Mouse (Mus musculus) CH12.LX (cell line): Measurements from ENCODE around the gene Vwf. TPM values are rescaled to one million over a fixed set of nuclear protein-coding genes. Genes with fewer than 3 reads are reported as not detected.

Experiments
- DNase-seq: peaks from one replicate; pipeline ENCODE4 v3.0.0-alpha.2; 2013; ENCODE audit errors: extremely low read depth
- H3K27ac ChIP-seq: 2 replicates; pipeline ENCODE4 v1.5.1; 2012; ENCODE audit warnings: low read depth, mild to moderate bottlenecking, control low read depth, moderate library complexity; ENCODE audit not compliant: insufficient read depth
- H3K27me3 ChIP-seq: replicated peaks from 2 replicates; pipeline ENCODE3; 2012; ENCODE audit warnings: inconsistent platforms
- H3K36me3 ChIP-seq, 2 experiments: replicated peaks in 1 of 2; 2 replicates each; pipeline versions ENCODE3 to v1.6.1; 2012; ENCODE audit warnings: inconsistent platforms in 1 of 2, low read length in 1 of 2, mild to moderate bottlenecking in 1 of 2, mixed read lengths in 1 of 2, moderate library complexity in 1 of 2; ENCODE audit not compliant: control insufficient read depth in 1 of 2, insufficient read depth in 1 of 2
- H3K4me1 ChIP-seq, 2 experiments: 2 replicates each; pipeline ENCODE4 v1.6.1; 2012; ENCODE audit warnings: inconsistent platforms in 1 of 2, moderate library complexity in 1 of 2; ENCODE audit not compliant: insufficient read depth in 2 of 2, control insufficient read depth in 1 of 2
- H3K4me2 ChIP-seq: 2 replicates; pipeline ENCODE4 v1.6.1; 2012; ENCODE audit warnings: low read depth, mild to moderate bottlenecking, control low read depth; ENCODE audit not compliant: poor library complexity, insufficient read depth, severe bottlenecking
- H3K4me3 ChIP-seq, 3 experiments: fragments of 150-350 bp in 1 of 3; sonication (generic) in 1 of 3; replicated peaks in 1 of 3; 2 replicates each; pipeline versions ENCODE3 to v1.5.1; 2011 to 2012; ENCODE audit warnings: low read depth in 2 of 3, low read length in 2 of 3, mild to moderate bottlenecking in 2 of 3, moderate library complexity in 2 of 3, control low read depth in 1 of 3, improper control_type of control experiment in 1 of 3, inconsistent platforms in 1 of 3, mixed read lengths in 1 of 3; ENCODE audit not compliant: poor library complexity in 1 of 3
- H3K79me2 ChIP-seq: replicated peaks from 2 replicates; pipeline ENCODE4 v1.6.1; 2012; ENCODE audit warnings: mild to moderate bottlenecking, moderate library complexity; ENCODE audit not compliant: control insufficient read depth, poor library complexity, insufficient read depth, severe bottlenecking; ENCODE audit errors: extremely low read depth
- H3K9ac ChIP-seq: 2 replicates; pipeline ENCODE4 v1.6.1; 2012; ENCODE audit warnings: low read depth, mild to moderate bottlenecking, control low read depth, moderate library complexity; ENCODE audit not compliant: insufficient read depth
- H3K9me3 ChIP-seq: replicated peaks from 2 replicates; pipeline ENCODE3; 2012; ENCODE audit warnings: low read length, inconsistent platforms, mixed read lengths
- CHD2 ChIP-seq: IDR thresholded peaks from 2 replicates; pipeline ENCODE4 v1.6.1; 2011; ENCODE audit warnings: low read length, improper control_type of control experiment
- CTCF ChIP-seq, 2 experiments: IDR thresholded peaks in 1 of 2; conservative IDR thresholded peaks in 1 of 2; 2 replicates each; pipeline ENCODE4 v1.5.1; 2011 to 2012; ENCODE audit warnings: low read depth in 2 of 2, low read length in 2 of 2, improper control_type of control experiment in 1 of 2, inconsistent platforms in 1 of 2, mild to moderate bottlenecking in 1 of 2, moderate library complexity in 1 of 2
- E2F4 ChIP-seq: IDR thresholded peaks from 2 replicates; pipeline ENCODE4 v1.6.1; 2011; ENCODE audit warnings: low read depth, low read length, improper control_type of control experiment; ENCODE audit not compliant: insufficient replicate concordance
- ELF1 ChIP-seq: IDR thresholded peaks from 2 replicates; pipeline ENCODE4 v1.6.1; 2014; ENCODE audit warnings: low read depth, mild to moderate bottlenecking, inconsistent platforms, low read length, improper control_type of control experiment
- HCFC1 ChIP-seq: IDR thresholded peaks from 2 replicates; pipeline ENCODE4 v1.6.1; 2012; ENCODE audit warnings: low read depth, mild to moderate bottlenecking, inconsistent platforms, low read length, improper control_type of control experiment
- JUN ChIP-seq: IDR thresholded peaks from 2 replicates; pipeline ENCODE4 v1.6.1; 2011; ENCODE audit warnings: low read depth, mild to moderate bottlenecking, low read length, improper control_type of control experiment, moderate library complexity; ENCODE audit not compliant: insufficient read depth
- KAT2A ChIP-seq: IDR thresholded peaks from 2 replicates; pipeline ENCODE4 v1.6.1; 2012; ENCODE audit warnings: low read length, improper control_type of control experiment, inconsistent platforms; ENCODE audit not compliant: insufficient replicate concordance
- MAFK ChIP-seq: IDR thresholded peaks from 2 replicates; pipeline ENCODE4 v1.6.1; 2011; ENCODE audit warnings: low read length, improper control_type of control experiment; ENCODE audit not compliant: insufficient replicate concordance
- MAX ChIP-seq: IDR thresholded peaks from 2 replicates; pipeline ENCODE4 v1.6.1; 2011; ENCODE audit warnings: low read length, improper control_type of control experiment
- MAZ ChIP-seq: IDR thresholded peaks from 2 replicates; pipeline ENCODE4 v1.6.1; 2012; ENCODE audit warnings: low read depth, mild to moderate bottlenecking, inconsistent platforms, low read length, improper control_type of control experiment, moderate library complexity
- MEF2A ChIP-seq: IDR thresholded peaks from 2 replicates; pipeline ENCODE4 v1.6.1; 2014; ENCODE audit warnings: low read depth, mild to moderate bottlenecking, inconsistent platforms, low read length, improper control_type of control experiment, borderline replicate concordance
- MYC ChIP-seq: IDR thresholded peaks from 2 replicates; pipeline ENCODE4 v1.6.1; 2011; ENCODE audit warnings: low read depth, mild to moderate bottlenecking, improper control_type of control experiment, low read length
- NRF1 ChIP-seq: IDR thresholded peaks from 2 replicates; pipeline ENCODE4 v1.6.1; 2014; ENCODE audit warnings: low read depth, mild to moderate bottlenecking, inconsistent platforms, low read length, improper control_type of control experiment, moderate library complexity
- POLR2A ChIP-seq: IDR thresholded peaks from 2 replicates; pipeline ENCODE4 v1.6.1; 2011; ENCODE audit warnings: low read depth, mild to moderate bottlenecking, improper control_type of control experiment, low read length
- RAD21 ChIP-seq: IDR thresholded peaks from 2 replicates; pipeline ENCODE4 v1.6.1; 2011; ENCODE audit warnings: low read depth, mild to moderate bottlenecking, low read length, improper control_type of control experiment, moderate library complexity
- RCOR1 ChIP-seq: conservative IDR thresholded peaks from 2 replicates; pipeline ENCODE4 v1.6.1; 2012; ENCODE audit warnings: low read depth, mild to moderate bottlenecking, inconsistent platforms, low read length, improper control_type of control experiment
- TCF12 ChIP-seq: IDR thresholded peaks from 2 replicates; pipeline ENCODE4 v1.6.1; 2014; ENCODE audit warnings: low read depth, mild to moderate bottlenecking, inconsistent platforms, low read length, improper control_type of control experiment
- USF1 ChIP-seq: IDR thresholded peaks from 2 replicates; pipeline ENCODE4 v1.6.1; 2014; ENCODE audit warnings: low read depth, mild to moderate bottlenecking, inconsistent platforms, low read length, improper control_type of control experiment
- ZC3H11A ChIP-seq: IDR thresholded peaks from 2 replicates; pipeline ENCODE4 v1.6.1; 2012; ENCODE audit warnings: low read depth, mild to moderate bottlenecking, inconsistent platforms, low read length, improper control_type of control experiment
- ZNF384 ChIP-seq: IDR thresholded peaks from 2 replicates; pipeline ENCODE4 v1.6.1; 2012; ENCODE audit warnings: low read depth, low read length, improper control_type of control experiment, inconsistent platforms
- dilution Hi-C: fragments of 300-500 bp; cut with MboI; formaldehyde crosslinking; loops from 2 replicates; pipeline ENCODE4 v1.14.3; 2020; ENCODE audit warnings: low sequenced_read_pairs; ENCODE audit not compliant: extremely low pct_unique_long_range_greater_than_20kb, extremely low pct_ligation_motif_present
- in situ Hi-C: fragments of 300-500 bp; cut with MboI; formaldehyde crosslinking; loops from 3 replicates; pipeline ENCODE4 v1.14.3; 2019; ENCODE audit warnings: low sequenced_read_pairs, low pct_ligation_motif_present, low pct_unique_long_range_greater_than_20kb, mixed read lengths
- polyA plus RNA-seq: library from polyadenylated mRNA; unstranded; fragments of >175 nt; gene quantifications from 2 replicates; pipeline ENCODE4 v1.2.1, GENCODE M21; 2012; ENCODE audit warnings: low read depth; ENCODE audit not compliant: insufficient read length
- total RNA-seq, 2 experiments: library from RNA; depleted of rRNA; stranded (reverse); fragments of 300-350 nt in 1 of 2; fragments of >200 nt in 1 of 2; gene quantifications; 2 replicates each; pipeline ENCODE4 v1.2.3; 2012 to 2014

Gene Vwf
- total and polyA plus RNA-seq, 3 experiments: not detected

- Histone ChIP-seq H3K36me3 (no peaks in the 10 kb centered on the region), H3K27me3 (peaks cover 77% of the 10 kb centered on the region), H3K9ac (no peak overlapping the region), H3K9me3 (no peaks in the 10 kb centered on the region), H3K79me2 (no peaks in the 10 kb centered on the region), H3K4me1 (peaks cover 3 to 10% of the 10 kb centered on the region in 2 experiments), H3K4me3 (no peak overlapping the region), H3K4me2 (no peak overlapping the region), H3K27ac (no peak overlapping the region)
- dilution Hi-C loops: no loop called here
- DNase-seq: no peak
- no peak for TF ChIP-seq ZNF384
- TF ChIP-seq E2F4: no peak
- TF ChIP-seq NRF1: no peak
- TF ChIP-seq CHD2: no peak
- no peak for TF ChIP-seq MEF2A
- TF ChIP-seq MAFK: no peak
- TF ChIP-seq KAT2A: no peak
- no peak for TF ChIP-seq USF1
- no peak for TF ChIP-seq MAZ
- no peak for TF ChIP-seq ZC3H11A
- no peak for TF ChIP-seq RCOR1
- TF ChIP-seq CTCF (conservative IDR thresholded peaks at IDR 0.05 in 1 of 2, IDR thresholded peaks at IDR 0.05 in 1 of 2; ENCODE audit: low read depth in 2 of 2, low read length in 2 of 2): no peak
- TF ChIP-seq POLR2A: no peak
- TF ChIP-seq HCFC1: no peak
- no peak for TF ChIP-seq MYC
- TF ChIP-seq ELF1: no peak
- no peak for TF ChIP-seq JUN
- no peak for TF ChIP-seq TCF12
- TF ChIP-seq RAD21: no peak
- in situ Hi-C loops: no loop called here
Measured at GRCm38 (mm10) chr6:125577882-125578646, 31.5 kb downstream of the Vwf start.

GRCm38 (mm10) chr6:125578647-125579011, 32.1 kb downstream of the Vwf start:
- Histone ChIP-seq H3K79me2 (no peaks in the 10 kb centered on the region), H3K27ac (no peak overlapping the region), H3K4me1 (peaks cover 3 to 5% of the 10 kb centered on the region in 2 experiments; a peak in 3 of 4 replicates), H3K4me2 (no peak overlapping the region), H3K9ac (no peak overlapping the region), H3K9me3 (no peaks in the 10 kb centered on the region), H3K4me3 (no peak overlapping the region), H3K27me3 (peaks cover 76% of the 10 kb centered on the region), H3K36me3 (no peaks in the 10 kb centered on the region)
- TF ChIP-seq POLR2A (no peak), NRF1 (no peak), MAX (no peak)
- in situ Hi-C loops (no loop called here), dilution Hi-C loops (no loop called here)
- no peak for DNase-seq
